Mouse (Mus musculus): ENCODE measurements around the gene B230118H07Rik. TPM values are rescaled to one million over a fixed set of nuclear protein-coding genes. Genes with fewer than 3 reads are reported as not detected.

Gene B230118H07Rik
- total RNA-seq, 1 experiment from 2014 or later, result 135 TPM

- ATAC-seq (replicated peaks in 1 of 2; ENCODE audit: insufficient read depth in 1 of 2, low FRiP score in 2 of 2, low TSS enrichment in 1 of 2, low read depth in 1 of 2, poor library complexity in 2 of 2, severe bottlenecking in 2 of 2), result no peak
Observed at GRCm38 (mm10) chr2:101650446-101650845, 1.1 kb upstream of the B230118H07Rik start.

- no peak for ATAC-seq (replicated peaks in 1 of 2; ENCODE audit: insufficient read depth in 1 of 2, low FRiP score in 2 of 2, low TSS enrichment in 1 of 2, low read depth in 1 of 2, poor library complexity in 2 of 2, severe bottlenecking in 2 of 2)
Observed at GRCm38 (mm10) chr2:101648361-101648760, 971 bp downstream of the B230118H07Rik start.

- no peak for ATAC-seq (replicated peaks in 1 of 2; ENCODE audit: insufficient read depth in 1 of 2, low FRiP score in 2 of 2, low TSS enrichment in 1 of 2, low read depth in 1 of 2, poor library complexity in 2 of 2, severe bottlenecking in 2 of 2)
Observed at GRCm38 (mm10) chr2:101645841-101646240, 3.5 kb downstream of the B230118H07Rik start.

GRCm38 (mm10) chr2:101639840-101640350 is 9.4 kb downstream of the B230118H07Rik start:
- ATAC-seq (replicated peaks in 1 of 2; ENCODE audit: insufficient read depth in 1 of 2, low FRiP score in 2 of 2, low TSS enrichment in 1 of 2, low read depth in 1 of 2, poor library complexity in 2 of 2, severe bottlenecking in 2 of 2), result no peak

GRCm38 (mm10) chr2:101638979-101639839 is 10.1 kb downstream of the B230118H07Rik start:
- ATAC-seq (replicated peaks in 1 of 2; ENCODE audit: insufficient read depth in 1 of 2, low FRiP score in 2 of 2, low TSS enrichment in 1 of 2, low read depth in 1 of 2, poor library complexity in 2 of 2, severe bottlenecking in 2 of 2), result no peak

- ATAC-seq (replicated peaks in 1 of 2; ENCODE audit: insufficient read depth in 1 of 2, low FRiP score in 2 of 2, low TSS enrichment in 1 of 2, low read depth in 1 of 2, poor library complexity in 2 of 2, severe bottlenecking in 2 of 2), result peak; percentile 94 to 98
Observed at GRCm38 (mm10) chr2:101628297-101629236, 20.8 kb downstream of the B230118H07Rik start.

- no peak for ATAC-seq (replicated peaks in 1 of 2; ENCODE audit: insufficient read depth in 1 of 2, low FRiP score in 2 of 2, low TSS enrichment in 1 of 2, low read depth in 1 of 2, poor library complexity in 2 of 2, severe bottlenecking in 2 of 2)
Observed at GRCm38 (mm10) chr2:101627227-101627626, 22.1 kb downstream of the B230118H07Rik start.

- no peak for ATAC-seq (replicated peaks in 1 of 2; ENCODE audit: insufficient read depth in 1 of 2, low FRiP score in 2 of 2, low TSS enrichment in 1 of 2, low read depth in 1 of 2, poor library complexity in 2 of 2, severe bottlenecking in 2 of 2)
Observed at GRCm38 (mm10) chr2:101624526-101624925, 24.8 kb downstream of the B230118H07Rik start, which contains the start of gene Rag2. Rag2 (plus strand) TSS chr2:101624718.

- 0 out of 4 replicates have a peak, but pooled peaks of 1 of the 2 experiments have one; percentile 8 for ATAC-seq (replicated peaks in 1 of 2; ENCODE audit: insufficient read depth in 1 of 2, low FRiP score in 2 of 2, low TSS enrichment in 1 of 2, low read depth in 1 of 2, poor library complexity in 2 of 2, severe bottlenecking in 2 of 2)
Observed at GRCm38 (mm10) chr2:101624011-101624410, 25.3 kb downstream of the B230118H07Rik start.

GRCm38 (mm10) chr2:101623042-101623441 is 26.3 kb downstream of the B230118H07Rik start:
- peak in 1 of 2 experiments; percentile 17; a peak in 1 of 4 replicates for ATAC-seq (replicated peaks in 1 of 2; ENCODE audit: insufficient read depth in 1 of 2, low FRiP score in 2 of 2, low TSS enrichment in 1 of 2, low read depth in 1 of 2, poor library complexity in 2 of 2, severe bottlenecking in 2 of 2)

GRCm38 (mm10) chr2:101621611-101622010 is 27.7 kb downstream of the B230118H07Rik start:
- peak; percentile 28 to 36; a peak in 2 of 4 replicates for ATAC-seq (replicated peaks in 1 of 2; ENCODE audit: insufficient read depth in 1 of 2, low FRiP score in 2 of 2, low TSS enrichment in 1 of 2, low read depth in 1 of 2, poor library complexity in 2 of 2, severe bottlenecking in 2 of 2)

GRCm38 (mm10) chr2:101620899-101621298 is 28.4 kb downstream of the B230118H07Rik start:
- ATAC-seq (replicated peaks in 1 of 2; ENCODE audit: insufficient read depth in 1 of 2, low FRiP score in 2 of 2, low TSS enrichment in 1 of 2, low read depth in 1 of 2, poor library complexity in 2 of 2, severe bottlenecking in 2 of 2), result no peak

GRCm38 (mm10) chr2:101618373-101618772 is 31.0 kb downstream of the B230118H07Rik start:
- ATAC-seq (replicated peaks in 1 of 2; ENCODE audit: insufficient read depth in 1 of 2, low FRiP score in 2 of 2, low TSS enrichment in 1 of 2, low read depth in 1 of 2, poor library complexity in 2 of 2, severe bottlenecking in 2 of 2), result peak in 1 of 2 experiments; percentile 18; a peak in 1 of 4 replicates

GRCm38 (mm10) chr2:101615464-101616305 is 33.6 kb downstream of the B230118H07Rik start:
- ATAC-seq (replicated peaks in 1 of 2; ENCODE audit: insufficient read depth in 1 of 2, low FRiP score in 2 of 2, low TSS enrichment in 1 of 2, low read depth in 1 of 2, poor library complexity in 2 of 2, severe bottlenecking in 2 of 2), result no peak

- no peak for ATAC-seq (replicated peaks in 1 of 2; ENCODE audit: insufficient read depth in 1 of 2, low FRiP score in 2 of 2, low TSS enrichment in 1 of 2, low read depth in 1 of 2, poor library complexity in 2 of 2, severe bottlenecking in 2 of 2)
Observed at GRCm38 (mm10) chr2:101610861-101611260, 38.5 kb downstream of the B230118H07Rik start.

GRCm38 (mm10) chr2:101608232-101608894 is 41.0 kb downstream of the B230118H07Rik start:
- no peak for ATAC-seq (replicated peaks in 1 of 2; ENCODE audit: insufficient read depth in 1 of 2, low FRiP score in 2 of 2, low TSS enrichment in 1 of 2, low read depth in 1 of 2, poor library complexity in 2 of 2, severe bottlenecking in 2 of 2)
